Mouse (Mus musculus): ENCODE results near the gene Trappc12. TPM values are rescaled to one million over a fixed set of nuclear protein-coding genes. Genes with fewer than 3 reads are reported as not detected.

Gene Trappc12
- polyA plus RNA-seq, 1 experiment: 22.0 TPM

- no peak overlapping the region for H3K27ac ChIP-seq (ENCODE audit: insufficient read depth, low read length)
- H3K4me3 ChIP-seq (ENCODE audit: extremely low read depth, insufficient read depth, insufficient read length): no peak overlapping the region
- 85% methylated on average over 8 of the region's 8 CpGs for WGBS
- no peak for DNase-seq (ENCODE audit: low read depth in 1 of 2, low spot score in 2 of 2)
- TF ChIP-seq CTCF (IDR thresholded peaks at IDR 0.05; ENCODE audit: extremely low read depth, insufficient read depth, insufficient read length, insufficient replicate concordance) (no peak), POLR2A (IDR thresholded peaks at IDR 0.05; ENCODE audit: low read depth, low read length) (no peak)
- no peaks in the 10 kb centered on the region for H3K4me1 ChIP-seq (ENCODE audit: control insufficient read depth, insufficient read depth, insufficient read length)
- H3K27me3 ChIP-seq (ENCODE audit: control insufficient read depth, insufficient read depth, low read length): no peaks in the 10 kb centered on the region
- peaks cover 2% of the 10 kb centered on the region; the same call in 1 of the 2 replicates for H3K36me3 ChIP-seq (ENCODE audit: control insufficient read depth, insufficient read depth, low read length)
Measured at GRCm38 (mm10) chr12:28775120-28775519, 24.8 kb upstream of the Trappc12 start.

- DNase-seq (ENCODE audit: low read depth in 1 of 2, low spot score in 2 of 2): no peak
- Histone ChIP-seq H3K27me3 (ENCODE audit: control insufficient read depth, insufficient read depth, low read length) (no peaks in the 10 kb centered on the region), H3K4me1 (ENCODE audit: control insufficient read depth, insufficient read depth, insufficient read length) (no peaks in the 10 kb centered on the region), H3K27ac (ENCODE audit: insufficient read depth, low read length) (no peak overlapping the region), H3K36me3 (ENCODE audit: control insufficient read depth, insufficient read depth, low read length) (peaks cover 2% of the 10 kb centered on the region; the same call in 1 of the 2 replicates), H3K4me3 (ENCODE audit: extremely low read depth, insufficient read depth, insufficient read length) (no peak overlapping the region)
- WGBS: 89% methylated on average over 3 of the region's 3 CpGs
- no peak for TF ChIP-seq POLR2A (IDR thresholded peaks at IDR 0.05; ENCODE audit: low read depth, low read length)
- no peak for TF ChIP-seq CTCF (IDR thresholded peaks at IDR 0.05; ENCODE audit: extremely low read depth, insufficient read depth, insufficient read length, insufficient replicate concordance)
Measured at GRCm38 (mm10) chr12:28773815-28774214, 23.5 kb upstream of the Trappc12 start.

GRCm38 (mm10) chr12:28769953-28770352 lies 19.7 kb upstream of the Trappc12 start:
- DNase-seq (ENCODE audit: low read depth in 1 of 2, low spot score in 2 of 2): no peak
- WGBS: 93% methylated on average over 7 of the region's 7 CpGs
- TF ChIP-seq CTCF (IDR thresholded peaks at IDR 0.05; ENCODE audit: extremely low read depth, insufficient read depth, insufficient read length, insufficient replicate concordance) (no peak), POLR2A (IDR thresholded peaks at IDR 0.05; ENCODE audit: low read depth, low read length) (no peak)
- H3K4me1 ChIP-seq (ENCODE audit: control insufficient read depth, insufficient read depth, insufficient read length): no peaks in the 10 kb centered on the region
- H3K27me3 ChIP-seq (ENCODE audit: control insufficient read depth, insufficient read depth, low read length): no peaks in the 10 kb centered on the region
- H3K4me3 ChIP-seq (ENCODE audit: extremely low read depth, insufficient read depth, insufficient read length): no peak overlapping the region
- H3K27ac ChIP-seq (ENCODE audit: insufficient read depth, low read length): no peak overlapping the region
- H3K36me3 ChIP-seq (ENCODE audit: control insufficient read depth, insufficient read depth, low read length): peaks cover 3% of the 10 kb centered on the region; the same call in 1 of the 2 replicates

- H3K4me1 ChIP-seq (ENCODE audit: control insufficient read depth, insufficient read depth, insufficient read length): peaks cover 5% of the 10 kb centered on the region; the same call in 1 of the 2 replicates
- no peak overlapping the region for H3K27ac ChIP-seq (ENCODE audit: insufficient read depth, low read length)
- WGBS: 90% methylated on average over 4 of the region's 4 CpGs
- TF ChIP-seq POLR2A (IDR thresholded peaks at IDR 0.05; ENCODE audit: low read depth, low read length) (no peak), CTCF (IDR thresholded peaks at IDR 0.05; ENCODE audit: extremely low read depth, insufficient read depth, insufficient read length, insufficient replicate concordance) (no peak)
- DNase-seq (ENCODE audit: low read depth in 1 of 2, low spot score in 2 of 2): no peak
- no peaks in the 10 kb centered on the region for H3K27me3 ChIP-seq (ENCODE audit: control insufficient read depth, insufficient read depth, low read length)
- no peak overlapping the region for H3K4me3 ChIP-seq (ENCODE audit: extremely low read depth, insufficient read depth, insufficient read length)
- no peaks in the 10 kb centered on the region for H3K36me3 ChIP-seq (ENCODE audit: control insufficient read depth, insufficient read depth, low read length)
Measured at GRCm38 (mm10) chr12:28756019-28756418, 5.7 kb upstream of the Trappc12 start.

- Histone ChIP-seq H3K4me3 (ENCODE audit: extremely low read depth, insufficient read depth, insufficient read length) (peak within 1 kb of the TSS; percentile 76), H3K27ac (ENCODE audit: insufficient read depth, low read length) (peak within 1 kb of the TSS; percentile 32; the same call in 1 of the 2 replicates), H3K27me3 (ENCODE audit: control insufficient read depth, insufficient read depth, low read length) (no peaks in the 10 kb centered on the region), H3K4me1 (ENCODE audit: control insufficient read depth, insufficient read depth, insufficient read length) (peaks cover 5% of the 10 kb centered on the region; the same call in 1 of the 2 replicates), H3K36me3 (ENCODE audit: control insufficient read depth, insufficient read depth, low read length) (peaks cover 4% of the 10 kb centered on the region)
- DNase-seq (ENCODE audit: low read depth in 1 of 2, low spot score in 2 of 2): peak; percentile 84 to 91
- WGBS: 4% methylated on average over 36 of the region's 36 CpGs
- no peak for TF ChIP-seq CTCF (IDR thresholded peaks at IDR 0.05; ENCODE audit: extremely low read depth, insufficient read depth, insufficient read length, insufficient replicate concordance)
- peak; percentile 26; the same call in 1 of the 2 replicates for TF ChIP-seq POLR2A (IDR thresholded peaks at IDR 0.05; ENCODE audit: low read depth, low read length)
Measured at GRCm38 (mm10) chr12:28751508-28752263, 1.4 kb upstream of the Trappc12 start, which contains the start of gene Eipr1. TSS of gene Eipr1 (plus strand) at chr12:28751803.

GRCm38 (mm10) chr12:28750876-28751275 lies 604 bp upstream of the Trappc12 start:
- 96% methylated on average over 5 of the region's 5 CpGs for WGBS
- no peaks in the 10 kb centered on the region for H3K27me3 ChIP-seq (ENCODE audit: control insufficient read depth, insufficient read depth, low read length)
- H3K36me3 ChIP-seq (ENCODE audit: control insufficient read depth, insufficient read depth, low read length): peaks cover 10% of the 10 kb centered on the region
- TF ChIP-seq POLR2A (IDR thresholded peaks at IDR 0.05; ENCODE audit: low read depth, low read length) (no peak), CTCF (IDR thresholded peaks at IDR 0.05; ENCODE audit: extremely low read depth, insufficient read depth, insufficient read length, insufficient replicate concordance) (no peak)
- peaks cover 5% of the 10 kb centered on the region; the same call in 1 of the 2 replicates for H3K4me1 ChIP-seq (ENCODE audit: control insufficient read depth, insufficient read depth, insufficient read length)
- no peak for DNase-seq (ENCODE audit: low read depth in 1 of 2, low spot score in 2 of 2)
- no peak overlapping the region for H3K4me3 ChIP-seq (ENCODE audit: extremely low read depth, insufficient read depth, insufficient read length)
- no peak overlapping the region for H3K27ac ChIP-seq (ENCODE audit: insufficient read depth, low read length)

GRCm38 (mm10) chr12:28743328-28743727 lies 6.9 kb downstream of the Trappc12 start:
- Histone ChIP-seq H3K36me3 (ENCODE audit: control insufficient read depth, insufficient read depth, low read length) (peaks cover 19% of the 10 kb centered on the region), H3K4me3 (ENCODE audit: extremely low read depth, insufficient read depth, insufficient read length) (no peak overlapping the region), H3K4me1 (ENCODE audit: control insufficient read depth, insufficient read depth, insufficient read length) (peaks cover 2% of the 10 kb centered on the region), H3K27me3 (ENCODE audit: control insufficient read depth, insufficient read depth, low read length) (no peaks in the 10 kb centered on the region), H3K27ac (ENCODE audit: insufficient read depth, low read length) (no peak overlapping the region)
- no peak for TF ChIP-seq POLR2A (IDR thresholded peaks at IDR 0.05; ENCODE audit: low read depth, low read length)
- TF ChIP-seq CTCF (IDR thresholded peaks at IDR 0.05; ENCODE audit: extremely low read depth, insufficient read depth, insufficient read length, insufficient replicate concordance): no peak
- WGBS: 71% methylated on average over 3 of the region's 3 CpGs
- DNase-seq (ENCODE audit: low read depth in 1 of 2, low spot score in 2 of 2): no peak
